ENCODE assay signal across 7 mouse cellular contexts in genomic region chr10:117709930-117710603, GRCm38 (mm10). TPM values are rescaled to one million over a fixed set of nuclear protein-coding genes. Genes with fewer than 3 reads are reported as not detected.
DNase-seq lines count a peak whose midpoint lies in the region; ATAC-seq lines count a peak whose summit lies in the region.

No protein-coding gene starts in this region.

- peak; percentile 75 for ATAC-seq in granulocyte monocyte progenitor cell, adult 5-6 weeks (replicated peaks; ENCODE audit: poor library complexity, severe bottlenecking)
- ATAC-seq in limb, embryonic 12.5 days (ENCODE audit: insufficient number of reproducible peaks, insufficient read depth, low FRiP score, low TSS enrichment, low read depth): peak; percentile 79
- peak; percentile 77 for ATAC-seq in midbrain, embryonic 14.5 days (ENCODE audit: low FRiP score, low TSS enrichment)

- under 1% methylated on average over 63 of the region's 71 CpGs for WGBS in limb, embryonic 12.5 days
- WGBS in midbrain, embryonic 14.5 days: under 1% methylated on average over 71 of the region's 71 CpGs

- peak overlapping the region; percentile 97 for H3K9ac ChIP-seq in limb, embryonic 12.5 days (replicated peaks)
- H3K9ac ChIP-seq in midbrain, embryonic 14.5 days (replicated peaks; ENCODE audit: low read length): peak overlapping the region; percentile 100

- H3K36me3 ChIP-seq in limb, embryonic 12.5 days: peaks cover 32% of the 10 kb centered on the region
- H3K36me3 ChIP-seq in midbrain, embryonic 14.5 days (ENCODE audit: control insufficient read depth, insufficient read depth, low read length): peaks cover 20% of the 10 kb centered on the region

- H3K27me3 ChIP-seq in limb, embryonic 12.5 days: no peaks in the 10 kb centered on the region
- H3K27me3 ChIP-seq in midbrain, embryonic 14.5 days (ENCODE audit: control insufficient read depth, insufficient read depth, low read length): no peaks in the 10 kb centered on the region

- H3K9me3 ChIP-seq in limb, embryonic 12.5 days: no peaks in the 10 kb centered on the region
- H3K9me3 ChIP-seq in midbrain, embryonic 14.5 days (ENCODE audit: control insufficient read depth, low read length): no peaks in the 10 kb centered on the region

- H3K27ac ChIP-seq in limb, embryonic 12.5 days: peak overlapping the region; percentile 97
- peak overlapping the region; percentile 99 for H3K27ac ChIP-seq in midbrain, embryonic 14.5 days (replicated peaks; ENCODE audit: low read depth, low read length)

- peak; percentile 87 for DNase-seq in adrenal gland, postnatal 10 days
- DNase-seq in embryo, embryonic 9.5 days (ENCODE audit: extremely low spot score): peak; percentile 89
- peak; percentile 80 for DNase-seq in kidney, adult 11 months
- peak; percentile 92 for DNase-seq in midbrain, embryonic 14.5 days
- DNase-seq in spleen, adult 12 weeks (ENCODE audit: low spot score): peak; percentile 68

- peak overlapping the region; percentile 76 for H3K4me2 ChIP-seq in limb, embryonic 12.5 days
- H3K4me2 ChIP-seq in midbrain, embryonic 14.5 days (ENCODE audit: low read length): peak overlapping the region; percentile 69

- H3K4me3 ChIP-seq in limb, embryonic 12.5 days (replicated peaks): peak overlapping the region; percentile 82
- peak overlapping the region; percentile 94 for H3K4me3 ChIP-seq in midbrain, embryonic 14.5 days (replicated peaks; ENCODE audit: low read depth, low read length)

- peaks cover 10% of the 10 kb centered on the region for H3K4me1 ChIP-seq in limb, embryonic 12.5 days (replicated peaks)
- H3K4me1 ChIP-seq in midbrain, embryonic 14.5 days (ENCODE audit: control insufficient read depth, insufficient read depth, low read length): peaks cover 15% of the 10 kb centered on the region

RNA-seq across cellular contexts. Expression of gene Mdm2, which starts 0.5 kb away (rescaled TPM):
- total RNA-seq in adrenal gland, postnatal 10 days (2021): 10 to 100 TPM; 41.1 to 46.2 TPM
- 43.0 and 62.0 TPM in 2 replicates for total RNA-seq in granulocyte monocyte progenitor cell, adult 5-6 weeks (2014; fragmentation: Nextera tagmentation)
- total RNA-seq in granulocyte monocyte progenitor cell, adult 5-6 weeks (2017): 45.3 and 47.9 TPM in 2 replicates
- polyA plus RNA-seq in limb, embryonic 12.5 days (2016; fragmentation: Nextera tagmentation; extraction: Ambion mirVana): 57.9 and 59.7 TPM in 2 replicates
- polyA plus RNA-seq in midbrain, embryonic 14.5 days (2014; fragmentation: Nextera tagmentation; extraction: Ambion mirVana): 49.0 and 57.3 TPM in 2 replicates

RNA-seq across cellular contexts. Expression of gene Slc35e3, which starts 36.1 kb away (rescaled TPM):
- 10 to 100 TPM; 10.5 to 14.4 TPM for total RNA-seq in adrenal gland, postnatal 10 days (2021)
- 6.1 and 12.7 TPM in 2 replicates for total RNA-seq in granulocyte monocyte progenitor cell, adult 5-6 weeks (2014; fragmentation: Nextera tagmentation)
- 14.4 and 18.9 TPM in 2 replicates for total RNA-seq in granulocyte monocyte progenitor cell, adult 5-6 weeks (2017)
- polyA plus RNA-seq in limb, embryonic 12.5 days (2016; fragmentation: Nextera tagmentation; extraction: Ambion mirVana): 43.8 and 47.2 TPM in 2 replicates
- polyA plus RNA-seq in midbrain, embryonic 14.5 days (2014; fragmentation: Nextera tagmentation; extraction: Ambion mirVana): 22.5 and 26.5 TPM in 2 replicates

Comparison
In these comparisons a context has a peak if more than half of its experiments do, and no peak if none do; other contexts are left out.
1. Peak in every context shown above with its lines: DNase-seq, ATAC-seq, H3K4me3 ChIP-seq and H3K27ac ChIP-seq.